Mouse (Mus musculus) CH12.LX (cell line): ENCODE measurements around the gene Olfr1211. TPM values are rescaled to one million over a fixed set of nuclear protein-coding genes. Genes with fewer than 3 reads are reported as not detected.

Experiments
- DNase-seq: peaks from one replicate; pipeline ENCODE4 v3.0.0-alpha.2; 2013; ENCODE audit errors: extremely low read depth
- H3K27ac ChIP-seq: 2 replicates; pipeline ENCODE4 v1.5.1; 2012; ENCODE audit warnings: low read depth, mild to moderate bottlenecking, control low read depth, moderate library complexity; ENCODE audit not compliant: insufficient read depth
- H3K27me3 ChIP-seq: replicated peaks from 2 replicates; pipeline ENCODE3; 2012; ENCODE audit warnings: inconsistent platforms
- H3K36me3 ChIP-seq, 2 experiments: replicated peaks in 1 of 2; 2 replicates each; pipeline versions ENCODE3 to v1.6.1; 2012; ENCODE audit warnings: inconsistent platforms in 1 of 2, low read length in 1 of 2, mild to moderate bottlenecking in 1 of 2, mixed read lengths in 1 of 2, moderate library complexity in 1 of 2; ENCODE audit not compliant: control insufficient read depth in 1 of 2, insufficient read depth in 1 of 2
- H3K4me1 ChIP-seq, 2 experiments: 2 replicates each; pipeline ENCODE4 v1.6.1; 2012; ENCODE audit warnings: inconsistent platforms in 1 of 2, moderate library complexity in 1 of 2; ENCODE audit not compliant: insufficient read depth in 2 of 2, control insufficient read depth in 1 of 2
- H3K4me2 ChIP-seq: 2 replicates; pipeline ENCODE4 v1.6.1; 2012; ENCODE audit warnings: low read depth, mild to moderate bottlenecking, control low read depth; ENCODE audit not compliant: poor library complexity, insufficient read depth, severe bottlenecking
- H3K4me3 ChIP-seq, 3 experiments: fragments of 150-350 bp in 1 of 3; sonication (generic) in 1 of 3; replicated peaks in 1 of 3; 2 replicates each; pipeline versions ENCODE3 to v1.5.1; 2011 to 2012; ENCODE audit warnings: low read depth in 2 of 3, low read length in 2 of 3, mild to moderate bottlenecking in 2 of 3, moderate library complexity in 2 of 3, control low read depth in 1 of 3, improper control_type of control experiment in 1 of 3, inconsistent platforms in 1 of 3, mixed read lengths in 1 of 3; ENCODE audit not compliant: poor library complexity in 1 of 3
- H3K79me2 ChIP-seq: replicated peaks from 2 replicates; pipeline ENCODE4 v1.6.1; 2012; ENCODE audit warnings: mild to moderate bottlenecking, moderate library complexity; ENCODE audit not compliant: control insufficient read depth, poor library complexity, insufficient read depth, severe bottlenecking; ENCODE audit errors: extremely low read depth
- H3K9ac ChIP-seq: 2 replicates; pipeline ENCODE4 v1.6.1; 2012; ENCODE audit warnings: low read depth, mild to moderate bottlenecking, control low read depth, moderate library complexity; ENCODE audit not compliant: insufficient read depth
- H3K9me3 ChIP-seq: replicated peaks from 2 replicates; pipeline ENCODE3; 2012; ENCODE audit warnings: low read length, inconsistent platforms, mixed read lengths
- BHLHE40 ChIP-seq: IDR thresholded peaks from 2 replicates; pipeline ENCODE4 v1.6.1; 2011; ENCODE audit warnings: mild to moderate bottlenecking, low read depth, low read length, improper control_type of control experiment
- E2F4 ChIP-seq: IDR thresholded peaks from 2 replicates; pipeline ENCODE4 v1.6.1; 2011; ENCODE audit warnings: low read depth, low read length, improper control_type of control experiment; ENCODE audit not compliant: insufficient replicate concordance
- EP300 ChIP-seq: IDR thresholded peaks from 2 replicates; pipeline ENCODE4 v1.6.1; 2011; ENCODE audit warnings: low read length, improper control_type of control experiment
- ETS1 ChIP-seq: conservative IDR thresholded peaks from 2 replicates; pipeline ENCODE4 v1.6.1; 2012; ENCODE audit warnings: low read depth, mild to moderate bottlenecking, inconsistent platforms, low read length, improper control_type of control experiment, moderate library complexity
- GABPA ChIP-seq: IDR thresholded peaks from 2 replicates; pipeline ENCODE4 v1.6.1; 2012; ENCODE audit warnings: low read depth, low read length, improper control_type of control experiment, inconsistent platforms; ENCODE audit not compliant: insufficient replicate concordance
- HCFC1 ChIP-seq: IDR thresholded peaks from 2 replicates; pipeline ENCODE4 v1.6.1; 2012; ENCODE audit warnings: low read depth, mild to moderate bottlenecking, inconsistent platforms, low read length, improper control_type of control experiment
- JUN ChIP-seq: IDR thresholded peaks from 2 replicates; pipeline ENCODE4 v1.6.1; 2011; ENCODE audit warnings: low read depth, mild to moderate bottlenecking, low read length, improper control_type of control experiment, moderate library complexity; ENCODE audit not compliant: insufficient read depth
- KAT2A ChIP-seq: IDR thresholded peaks from 2 replicates; pipeline ENCODE4 v1.6.1; 2012; ENCODE audit warnings: low read length, improper control_type of control experiment, inconsistent platforms; ENCODE audit not compliant: insufficient replicate concordance
- MYC ChIP-seq: IDR thresholded peaks from 2 replicates; pipeline ENCODE4 v1.6.1; 2011; ENCODE audit warnings: low read depth, mild to moderate bottlenecking, improper control_type of control experiment, low read length
- NRF1 ChIP-seq: IDR thresholded peaks from 2 replicates; pipeline ENCODE4 v1.6.1; 2014; ENCODE audit warnings: low read depth, mild to moderate bottlenecking, inconsistent platforms, low read length, improper control_type of control experiment, moderate library complexity
- PAX5 ChIP-seq: IDR thresholded peaks from 2 replicates; pipeline ENCODE4 v1.6.1; 2012; ENCODE audit warnings: low read length, inconsistent platforms, mixed read lengths
- TBP ChIP-seq: conservative IDR thresholded peaks from 2 replicates; pipeline ENCODE4 v1.6.1; 2011; ENCODE audit warnings: low read depth, low read length, improper control_type of control experiment
- UBTF ChIP-seq: IDR thresholded peaks from 2 replicates; pipeline ENCODE4 v1.6.1; 2012; ENCODE audit warnings: low read depth, mild to moderate bottlenecking, inconsistent platforms, low read length, improper control_type of control experiment, moderate library complexity
- USF1 ChIP-seq: IDR thresholded peaks from 2 replicates; pipeline ENCODE4 v1.6.1; 2014; ENCODE audit warnings: low read depth, mild to moderate bottlenecking, inconsistent platforms, low read length, improper control_type of control experiment
- USF2 ChIP-seq: conservative IDR thresholded peaks from 2 replicates; pipeline ENCODE4 v1.6.1; 2011; ENCODE audit warnings: low read depth, low read length, improper control_type of control experiment
- ZKSCAN1 ChIP-seq: IDR thresholded peaks from 2 replicates; pipeline ENCODE4 v1.6.1; 2012; ENCODE audit warnings: low read depth, inconsistent platforms, low read length, improper control_type of control experiment, borderline replicate concordance
- ZMIZ1 ChIP-seq: IDR thresholded peaks from 2 replicates; pipeline ENCODE4 v1.6.1; 2012; ENCODE audit warnings: low read depth, mild to moderate bottlenecking, inconsistent platforms, low read length, improper control_type of control experiment
- ZNF384 ChIP-seq: IDR thresholded peaks from 2 replicates; pipeline ENCODE4 v1.6.1; 2012; ENCODE audit warnings: low read depth, low read length, improper control_type of control experiment, inconsistent platforms
- dilution Hi-C: fragments of 300-500 bp; cut with MboI; formaldehyde crosslinking; loops from 2 replicates; pipeline ENCODE4 v1.14.3; 2020; ENCODE audit warnings: low sequenced_read_pairs; ENCODE audit not compliant: extremely low pct_unique_long_range_greater_than_20kb, extremely low pct_ligation_motif_present
- in situ Hi-C: fragments of 300-500 bp; cut with MboI; formaldehyde crosslinking; loops from 3 replicates; pipeline ENCODE4 v1.14.3; 2019; ENCODE audit warnings: low sequenced_read_pairs, low pct_ligation_motif_present, low pct_unique_long_range_greater_than_20kb, mixed read lengths
- polyA plus RNA-seq: library from polyadenylated mRNA; unstranded; fragments of >175 nt; gene quantifications from 2 replicates; pipeline ENCODE4 v1.2.1, GENCODE M21; 2012; ENCODE audit warnings: low read depth; ENCODE audit not compliant: insufficient read length
- total RNA-seq, 2 experiments: library from RNA; depleted of rRNA; stranded (reverse); fragments of 300-350 nt in 1 of 2; fragments of >200 nt in 1 of 2; gene quantifications; 2 replicates each; pipeline ENCODE4 v1.2.3; 2012 to 2014

Olfr1211 gene
- total and polyA plus RNA-seq, 3 experiments: not detected

DNA sequence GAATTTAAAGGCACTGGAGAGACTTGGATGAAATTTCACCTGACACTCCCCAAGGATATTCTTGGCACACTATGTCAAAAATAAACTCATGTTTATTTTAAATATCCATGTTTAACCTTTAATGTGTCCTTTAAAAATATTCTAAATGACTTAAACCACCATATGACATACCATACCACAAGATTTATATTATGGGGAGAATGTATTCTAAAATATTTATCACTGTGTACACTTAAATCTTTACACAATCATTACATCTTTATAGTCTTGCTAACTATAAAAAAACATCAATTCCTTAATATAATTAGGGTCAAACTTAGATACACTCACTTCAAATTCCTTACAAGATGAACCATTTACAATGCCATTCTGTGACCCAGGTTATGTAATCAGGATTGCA is 35.7 kb downstream of the Olfr1211 start, which contains the start of gene Olfr1208:
TSS of gene Olfr1208 (minus strand) at position 101 of the 400 bp plus-strand sequence.
- Histone ChIP-seq H3K27ac (no peak within 1 kb of the TSS), H3K4me1 (no peaks in the 10 kb centered on the region), H3K4me2 (no peak within 1 kb of the TSS), H3K4me3 (no peak within 1 kb of the TSS), H3K27me3 (no peaks in the 10 kb centered on the region), H3K9me3 (peaks cover 11% of the 10 kb centered on the region), H3K79me2 (no peaks in the 10 kb centered on the region)
- in situ Hi-C loops: no loop called here
- DNase-seq: no peak
- no peak for TF ChIP-seq EP300
- no peak for TF ChIP-seq UBTF
- no peak for TF ChIP-seq GABPA
- no peak for TF ChIP-seq KAT2A
- TF ChIP-seq ZNF384: no peak
- no peak for TF ChIP-seq ZKSCAN1
- TF ChIP-seq HCFC1: no peak
- TF ChIP-seq PAX5: no peak
- TF ChIP-seq TBP: no peak
- no peak for TF ChIP-seq USF2
- TF ChIP-seq E2F4: no peak
- TF ChIP-seq BHLHE40: no peak
- TF ChIP-seq MYC: no peak
- no peak for TF ChIP-seq JUN
- TF ChIP-seq ETS1: no peak
- no peak for TF ChIP-seq ZMIZ1
- no peak for TF ChIP-seq NRF1
- no peak for TF ChIP-seq USF1
- TF ChIP-seq, all 38 proteins: peak for 0
- dilution Hi-C loops: no loop called here
- Histone ChIP-seq H3K36me3 (no peaks in the 10 kb centered on the region), H3K9ac (no peak within 1 kb of the TSS)

Other genes starting within 250 kb of the Olfr1211 start
Only the 20 nearest of the 27 such genes appear.
- gene Olfr1198, start 186.7 kb downstream of the Olfr1211 start, total RNA-seq (2012; rRNA removed): not detected in 2 replicates
- not detected in 2 replicates for gene Olfr1198, start 186.7 kb downstream of the Olfr1211 start, total RNA-seq (2014; rRNA removed)
- not detected in 2 replicates for gene Olfr1198, start 186.7 kb downstream of the Olfr1211 start, polyA plus RNA-seq
- gene Olfr1199, start 177.6 kb downstream of the Olfr1211 start, total RNA-seq (2012; rRNA removed): not detected in 2 replicates
- gene Olfr1199, start 177.6 kb downstream of the Olfr1211 start, total RNA-seq (2014; rRNA removed): not detected in 2 replicates
- not detected in 2 replicates for gene Olfr1199, start 177.6 kb downstream of the Olfr1211 start, polyA plus RNA-seq
- gene Olfr1200, start 167.6 kb downstream of the Olfr1211 start, total RNA-seq (2012; rRNA removed): not detected in 2 replicates
- not detected in 2 replicates for gene Olfr1200, start 167.6 kb downstream of the Olfr1211 start, total RNA-seq (2014; rRNA removed)
- not detected in 2 replicates for gene Olfr1200, start 167.6 kb downstream of the Olfr1211 start, polyA plus RNA-seq
- gene Olfr1201, start 145.1 kb downstream of the Olfr1211 start, total RNA-seq (2012; rRNA removed): not detected in 2 replicates
- not detected in 2 replicates for gene Olfr1201, start 145.1 kb downstream of the Olfr1211 start, total RNA-seq (2014; rRNA removed)
- gene Olfr1201, start 145.1 kb downstream of the Olfr1211 start, polyA plus RNA-seq: not detected in 2 replicates
- gene Olfr1202, start 123.6 kb downstream of the Olfr1211 start, total RNA-seq (2012; rRNA removed): not detected in 2 replicates
- gene Olfr1202, start 123.6 kb downstream of the Olfr1211 start, total RNA-seq (2014; rRNA removed): not detected in 2 replicates
- not detected in 2 replicates for gene Olfr1202, start 123.6 kb downstream of the Olfr1211 start, polyA plus RNA-seq
- not detected in 2 replicates for gene Olfr1205, start 108.4 kb downstream of the Olfr1211 start, total RNA-seq (2012; rRNA removed)
- gene Olfr1205, start 108.4 kb downstream of the Olfr1211 start, total RNA-seq (2014; rRNA removed): not detected in 2 replicates
- gene Olfr1205, start 108.4 kb downstream of the Olfr1211 start, polyA plus RNA-seq: not detected in 2 replicates
- gene Olfr1204, start 88.8 kb downstream of the Olfr1211 start, total RNA-seq (2012; rRNA removed): not detected in 2 replicates
- not detected in 2 replicates for gene Olfr1204, start 88.8 kb downstream of the Olfr1211 start, total RNA-seq (2014; rRNA removed)
- not detected in 2 replicates for gene Olfr1204, start 88.8 kb downstream of the Olfr1211 start, polyA plus RNA-seq
- not detected in 2 replicates for gene Olfr1206, start 74.9 kb downstream of the Olfr1211 start, total RNA-seq (2012; rRNA removed)
- not detected in 2 replicates for gene Olfr1206, start 74.9 kb downstream of the Olfr1211 start, total RNA-seq (2014; rRNA removed)
- gene Olfr1206, start 74.9 kb downstream of the Olfr1211 start, polyA plus RNA-seq: not detected in 2 replicates
- not detected in 2 replicates for gene Olfr1208, start 35.8 kb downstream of the Olfr1211 start, total RNA-seq (2012; rRNA removed)
- not detected in 2 replicates for gene Olfr1208, start 35.8 kb downstream of the Olfr1211 start, total RNA-seq (2014; rRNA removed)
- not detected in 2 replicates for gene Olfr1208, start 35.8 kb downstream of the Olfr1211 start, polyA plus RNA-seq
- not detected in 2 replicates for gene Olfr1209, start 23.0 kb downstream of the Olfr1211 start, total RNA-seq (2012; rRNA removed)
- not detected in 2 replicates for gene Olfr1209, start 23.0 kb downstream of the Olfr1211 start, total RNA-seq (2014; rRNA removed)
- not detected in 2 replicates for gene Olfr1209, start 23.0 kb downstream of the Olfr1211 start, polyA plus RNA-seq
- gene Olfr1212, start 15.9 kb upstream of the Olfr1211 start, total RNA-seq (2012; rRNA removed): not detected in 2 replicates
- gene Olfr1212, start 15.9 kb upstream of the Olfr1211 start, total RNA-seq (2014; rRNA removed): not detected in 2 replicates
- not detected in 2 replicates for gene Olfr1212, start 15.9 kb upstream of the Olfr1211 start, polyA plus RNA-seq
- not detected in 2 replicates for gene Gm13762, start 42.2 kb upstream of the Olfr1211 start, total RNA-seq (2012; rRNA removed)
- not detected in 2 replicates for gene Gm13762, start 42.2 kb upstream of the Olfr1211 start, total RNA-seq (2014; rRNA removed)
- gene Gm13762, start 42.2 kb upstream of the Olfr1211 start, polyA plus RNA-seq: not detected in 2 replicates
- not detected in 2 replicates for gene Olfr1214, start 54.5 kb upstream of the Olfr1211 start, total RNA-seq (2012; rRNA removed)
- gene Olfr1214, start 54.5 kb upstream of the Olfr1211 start, total RNA-seq (2014; rRNA removed): not detected in 2 replicates
- gene Olfr1214, start 54.5 kb upstream of the Olfr1211 start, polyA plus RNA-seq: not detected in 2 replicates
- not detected in 2 replicates for gene Olfr1215, start 68.9 kb upstream of the Olfr1211 start, total RNA-seq (2012; rRNA removed)
- gene Olfr1215, start 68.9 kb upstream of the Olfr1211 start, total RNA-seq (2014; rRNA removed): not detected in 2 replicates
- not detected in 2 replicates for gene Olfr1215, start 68.9 kb upstream of the Olfr1211 start, polyA plus RNA-seq
- not detected in 2 replicates for gene Olfr1216, start 80.2 kb upstream of the Olfr1211 start, total RNA-seq (2012; rRNA removed)
- gene Olfr1216, start 80.2 kb upstream of the Olfr1211 start, total RNA-seq (2014; rRNA removed): not detected in 2 replicates
- gene Olfr1216, start 80.2 kb upstream of the Olfr1211 start, polyA plus RNA-seq: not detected in 2 replicates
- gene Olfr1217, start 94.0 kb upstream of the Olfr1211 start, total RNA-seq (2012; rRNA removed): not detected in 2 replicates
- not detected in 2 replicates for gene Olfr1217, start 94.0 kb upstream of the Olfr1211 start, total RNA-seq (2014; rRNA removed)
- not detected in 2 replicates for gene Olfr1217, start 94.0 kb upstream of the Olfr1211 start, polyA plus RNA-seq
- gene Olfr1218, start 123.1 kb upstream of the Olfr1211 start, total RNA-seq (2012; rRNA removed): not detected in 2 replicates
- gene Olfr1218, start 123.1 kb upstream of the Olfr1211 start, total RNA-seq (2014; rRNA removed): not detected in 2 replicates
- not detected in 2 replicates for gene Olfr1218, start 123.1 kb upstream of the Olfr1211 start, polyA plus RNA-seq
- gene Olfr1219, start 145.4 kb upstream of the Olfr1211 start, total RNA-seq (2012; rRNA removed): not detected in 2 replicates
- gene Olfr1219, start 145.4 kb upstream of the Olfr1211 start, total RNA-seq (2014; rRNA removed): not detected in 2 replicates
- not detected in 2 replicates for gene Olfr1219, start 145.4 kb upstream of the Olfr1211 start, polyA plus RNA-seq
- not detected in 2 replicates for gene Olfr1220, start 168.7 kb upstream of the Olfr1211 start, total RNA-seq (2012; rRNA removed)
- not detected in 2 replicates for gene Olfr1220, start 168.7 kb upstream of the Olfr1211 start, total RNA-seq (2014; rRNA removed)
- gene Olfr1220, start 168.7 kb upstream of the Olfr1211 start, polyA plus RNA-seq: not detected in 2 replicates
- gene Olfr1221, start 179.2 kb upstream of the Olfr1211 start, total RNA-seq (2012; rRNA removed): not detected in 2 replicates
- not detected in 2 replicates for gene Olfr1221, start 179.2 kb upstream of the Olfr1211 start, total RNA-seq (2014; rRNA removed)
- not detected in 2 replicates for gene Olfr1221, start 179.2 kb upstream of the Olfr1211 start, polyA plus RNA-seq